Mouse (Mus musculus): Measurements from ENCODE around the gene Olfr357. TPM values are rescaled to one million over a fixed set of nuclear protein-coding genes. Genes with fewer than 3 reads are reported as not detected.

Olfr357 gene
- not detected for total RNA-seq (2018; cell fraction: chromatin; rRNA removed)
- total RNA-seq (2018; cell fraction: cytosol; rRNA removed) = not detected
- not detected for total RNA-seq (2018; cell fraction: nucleus; rRNA removed)
- not detected in 3 replicates for polyA plus RNA-seq (2018)

DNA sequence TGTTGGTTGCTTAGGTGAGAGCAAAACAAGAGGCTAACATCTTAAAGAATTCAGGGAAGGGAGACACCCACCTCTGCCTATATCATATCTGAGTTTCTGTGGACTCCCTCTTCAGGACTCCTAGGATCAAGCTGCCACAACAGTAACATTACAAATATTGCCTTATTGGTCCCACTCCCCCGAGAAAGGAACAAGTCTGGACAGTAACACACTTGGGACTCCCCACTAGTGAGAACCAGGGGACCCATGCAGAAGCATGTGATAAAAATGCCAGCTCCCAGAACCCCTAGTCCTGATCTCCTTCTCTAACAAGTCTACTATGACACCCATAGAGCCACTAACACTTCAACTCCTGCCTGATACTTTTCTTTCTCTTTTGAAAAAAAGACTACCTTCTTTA is at the start of gene Olfr357:
Gene Olfr357 (plus strand): TSS at position 301 of the 400 bp plus-strand sequence.
- Histone ChIP-seq H3K27ac (no peak within 1 kb of the TSS), H3K36me3 (ENCODE audit: inconsistent target) (no peaks in the 10 kb centered on the region), H3K4me3 (ENCODE audit: inconsistent target) (no peak within 1 kb of the TSS), H3K79me2 (ENCODE audit: inconsistent target) (no peaks in the 10 kb centered on the region)
- 55% methylated on average over 1 of the region's 1 CpGs for WGBS (ENCODE audit: missing documents)

DNA sequence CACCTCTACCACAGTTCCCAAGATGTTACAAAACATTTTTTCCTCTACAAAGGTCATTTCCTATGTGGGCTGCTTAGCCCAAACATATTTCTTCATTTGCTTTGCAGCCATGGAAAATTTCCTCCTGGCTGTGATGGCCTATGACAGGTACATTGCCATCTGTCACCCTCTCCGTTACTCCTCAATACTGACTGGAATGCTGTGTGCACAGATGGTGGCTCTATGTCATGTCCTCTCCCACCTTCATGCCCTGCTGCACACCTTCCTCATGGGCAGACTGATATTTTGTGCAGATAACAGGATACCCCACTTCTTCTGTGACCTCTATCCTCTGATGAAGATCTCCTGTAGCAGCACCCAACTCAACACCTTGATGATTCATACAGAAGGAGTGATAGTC is 3.4 kb downstream of the Olfr357 start:
- Histone ChIP-seq H3K36me3 (ENCODE audit: inconsistent target) (no peaks in the 10 kb centered on the region), H3K79me2 (ENCODE audit: inconsistent target) (no peaks in the 10 kb centered on the region), H3K27ac (no peak overlapping the region), H3K4me3 (ENCODE audit: inconsistent target) (no peak overlapping the region)
- WGBS (ENCODE audit: missing documents) = 100% methylated on average over 1 of the region's 1 CpGs

DNA sequence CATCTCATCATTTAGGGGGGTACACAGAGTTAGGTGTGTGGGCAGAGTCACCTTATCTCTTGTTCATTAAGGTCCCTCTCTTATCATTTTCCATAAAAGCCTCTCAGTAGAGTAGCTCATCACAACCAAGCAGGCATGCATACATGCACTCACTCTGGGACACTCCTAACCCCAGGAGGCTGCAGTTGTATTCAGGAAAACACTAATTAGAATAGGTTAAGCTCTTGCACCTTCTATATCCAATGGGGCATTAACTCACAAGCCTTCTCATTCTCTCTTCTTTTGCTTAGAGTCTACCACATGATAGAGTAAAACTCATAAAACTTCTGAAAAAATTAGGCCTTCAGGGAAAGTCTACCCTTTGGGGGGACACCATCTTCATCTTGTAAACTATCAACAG is 15.6 kb downstream of the Olfr357 start, which contains the start of gene Olfr358:
Gene Olfr358 (minus strand): TSS at position 101 of the 400 bp plus-strand sequence.
- no peak within 1 kb of the TSS for H3K27ac ChIP-seq
- H3K4me3 ChIP-seq (ENCODE audit: inconsistent target) = no peak within 1 kb of the TSS
- H3K79me2 ChIP-seq (ENCODE audit: inconsistent target) = no peaks in the 10 kb centered on the region
- no peaks in the 10 kb centered on the region for H3K36me3 ChIP-seq (ENCODE audit: inconsistent target)

Other genes with a start within 250 kb of the Olfr357 start
- not detected in 3 replicates for gene Olfr348, start 209.6 kb upstream of the Olfr357 start, polyA plus RNA-seq (2018)
- not detected in 3 replicates for gene Olfr50, start 203.3 kb upstream of the Olfr357 start, polyA plus RNA-seq (2018)
- gene Olfr3, start 176.8 kb upstream of the Olfr357 start, polyA plus RNA-seq (2018) = not detected in 3 replicates
- gene Olfr350, start 147.5 kb upstream of the Olfr357 start, polyA plus RNA-seq (2018) = not detected in 3 replicates
- gene Olfr351, start 131.2 kb upstream of the Olfr357 start, polyA plus RNA-seq (2018) = not detected in 3 replicates
- gene Olfr352, start 125.4 kb upstream of the Olfr357 start, polyA plus RNA-seq (2018) = not detected in 3 replicates
- gene Olfr353, start 100.9 kb upstream of the Olfr357 start, polyA plus RNA-seq (2018) = not detected in 3 replicates
- gene Olfr354, start 88.1 kb upstream of the Olfr357 start, polyA plus RNA-seq (2018) = not detected in 3 replicates
- gene Olfr355, start 64.9 kb upstream of the Olfr357 start, polyA plus RNA-seq (2018) = not detected in 3 replicates
- not detected in 3 replicates for gene Olfr356, start 56.7 kb upstream of the Olfr357 start, polyA plus RNA-seq (2018)
- gene Olfr358, start 15.5 kb downstream of the Olfr357 start, polyA plus RNA-seq (2018) = not detected in 3 replicates
- gene Olfr360, start 71.9 kb downstream of the Olfr357 start, polyA plus RNA-seq (2018) = not detected in 3 replicates
- gene Olfr361, start 95.5 kb downstream of the Olfr357 start, polyA plus RNA-seq (2018) = not detected in 3 replicates
- gene Olfr362, start 124.1 kb downstream of the Olfr357 start, polyA plus RNA-seq (2018) = not detected in 3 replicates
- not detected in 3 replicates for gene Olfr364-ps1, start 145.5 kb downstream of the Olfr357 start, polyA plus RNA-seq (2018)
- not detected in 3 replicates for gene Olfr365, start 194.4 kb downstream of the Olfr357 start, polyA plus RNA-seq (2018)
- not detected in 3 replicates for gene Olfr366, start 217.7 kb downstream of the Olfr357 start, polyA plus RNA-seq (2018)

Data from macrophage (primary cell).